Mouse (Mus musculus): ENCODE measurements at regions not wholly inside any gene's neighbourhood (a gene's known extent, or its start where the extent isn't known, plus 50 kb on each side); places are given as distances from the start of the nearest gene placed in this dataset.

DNA sequence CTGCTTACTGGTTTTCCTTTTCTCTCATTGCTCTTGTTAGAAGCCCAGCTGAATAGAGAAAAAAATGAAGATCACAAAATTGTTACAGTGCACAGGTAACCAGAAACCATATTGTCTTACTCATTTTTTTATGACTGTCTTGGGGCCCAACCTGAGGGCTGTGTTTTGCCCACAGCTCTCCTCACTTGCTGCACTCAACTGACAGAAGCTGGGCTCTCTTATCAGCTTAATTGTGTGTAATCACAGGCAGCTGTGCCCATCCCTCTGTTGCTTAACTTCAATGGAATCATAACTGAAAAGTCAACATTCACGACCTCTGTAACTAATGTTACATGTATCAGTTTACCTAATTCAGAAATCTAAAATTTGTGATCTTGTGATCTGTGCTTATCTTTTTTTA, 95.1 kb upstream of the Ankrd50 start:
- no peak for DNase-seq (ENCODE audit: low read depth)

- no peak for DNase-seq (ENCODE audit: low read depth)
These were observed 93.4 kb upstream of the Ankrd50 start for GRCm38 (mm10) chr3:38577890-38578628.

- DNase-seq (ENCODE audit: low read depth), result no peak
These were observed 89.0 kb upstream of the Ankrd50 start for GRCm38 (mm10) chr3:38573594-38573993.

DNA sequence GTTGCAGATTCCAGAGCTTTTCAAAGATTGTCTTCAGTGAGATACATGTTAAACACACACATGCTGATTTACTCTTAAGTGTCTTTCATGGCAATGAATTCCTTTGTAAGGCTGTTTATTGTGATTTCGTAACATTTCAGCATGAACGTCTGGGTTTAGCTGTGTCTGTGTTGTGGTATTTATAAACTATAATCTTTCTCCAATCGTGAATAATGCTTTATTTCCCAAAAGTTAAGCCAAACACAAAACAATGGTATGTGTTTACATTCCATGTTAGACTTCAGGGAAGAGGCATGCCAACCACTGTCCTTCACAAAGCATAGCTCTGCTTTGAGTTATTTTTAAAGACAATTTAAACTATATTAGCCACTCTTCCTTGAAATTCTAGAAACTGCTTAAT, 87.5 kb upstream of the Ankrd50 start:
- no peak for DNase-seq (ENCODE audit: low read depth)

GRCm38 (mm10) chr3:38571224-38571623, 86.6 kb upstream of the Ankrd50 start:
- no peak for DNase-seq (ENCODE audit: low read depth)

DNA sequence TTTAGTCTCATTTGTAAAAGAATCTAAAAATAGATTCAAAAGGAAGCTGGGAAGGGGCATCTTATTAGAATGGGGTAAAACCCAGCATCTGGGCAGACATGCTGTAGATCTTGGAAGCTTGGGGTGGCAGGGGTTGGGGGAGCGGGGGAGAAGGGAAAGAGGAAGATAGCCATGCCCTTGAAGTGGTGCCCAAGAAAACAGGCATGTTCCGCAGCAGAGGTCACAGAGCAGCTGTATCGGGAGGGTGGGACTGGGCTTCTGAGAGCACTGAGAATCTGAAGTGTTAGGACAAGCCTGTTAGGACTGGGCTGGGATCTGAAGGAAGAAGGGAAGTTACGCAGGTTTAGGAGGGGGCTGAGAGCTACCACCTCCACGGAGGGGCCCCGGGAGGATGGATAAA, 84.4 kb upstream of the Ankrd50 start:
- DNase-seq (ENCODE audit: low read depth), result no peak

- DNase-seq (ENCODE audit: low read depth), result no peak
These were observed 83.9 kb upstream of the Ankrd50 start for GRCm38 (mm10) chr3:38568596-38568975.

DNA sequence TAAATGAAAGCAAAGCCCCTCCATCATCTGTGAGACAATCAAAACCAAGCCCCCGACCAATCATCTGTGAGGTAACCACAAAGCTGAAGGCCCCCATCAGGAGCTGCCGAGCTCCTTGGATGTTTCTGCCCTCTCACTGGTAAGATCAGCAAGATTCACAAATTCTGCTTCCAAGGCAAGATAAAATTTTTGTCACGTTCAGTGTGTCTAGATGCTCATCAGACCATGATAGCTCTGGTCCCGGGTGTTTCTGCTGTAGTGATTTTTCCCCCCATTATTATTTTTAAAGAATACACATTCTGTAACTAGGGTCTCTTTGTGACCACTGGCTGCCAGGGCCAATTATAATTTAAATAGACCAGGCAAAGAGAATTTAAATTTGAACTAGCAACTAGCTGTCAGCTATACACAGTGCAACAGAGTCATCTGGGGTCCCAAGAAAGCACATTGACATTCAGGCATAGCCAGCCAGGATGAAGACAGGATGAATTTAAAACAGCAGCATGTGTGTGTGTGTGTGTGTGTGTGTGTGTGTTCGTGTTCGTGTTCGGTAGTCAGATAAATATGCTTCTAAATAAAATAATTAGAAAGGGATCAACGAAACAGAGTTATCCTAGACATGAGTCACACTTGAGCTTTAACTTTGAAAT, 83.4 kb upstream of the Ankrd50 start:
- no peak for DNase-seq (ENCODE audit: low read depth)

- DNase-seq (ENCODE audit: low read depth), result peak; percentile 38
These were observed 81.9 kb upstream of the Ankrd50 start for GRCm38 (mm10) chr3:38566576-38566975.

- no peak for DNase-seq (ENCODE audit: low read depth)
These were observed 80.2 kb upstream of the Ankrd50 start for GRCm38 (mm10) chr3:38564844-38565243.

DNA sequence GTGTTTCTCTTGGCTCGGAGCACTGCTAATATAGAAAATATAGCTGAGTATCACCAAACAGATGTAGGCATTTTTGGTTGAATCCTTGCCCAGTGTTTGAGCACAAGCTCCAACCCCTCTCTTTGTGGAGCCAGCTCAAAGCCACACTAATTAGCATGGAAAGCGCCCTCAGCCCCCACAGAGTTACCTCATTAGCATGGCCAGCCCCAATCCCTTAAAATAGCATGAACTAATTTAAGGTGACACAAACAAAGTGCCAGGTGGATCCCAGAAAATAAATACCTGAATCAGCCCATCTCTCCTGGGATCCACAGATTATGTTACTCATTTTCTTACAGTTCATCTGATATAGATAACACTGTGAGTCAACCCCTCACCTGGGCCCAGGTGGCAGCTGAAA, 79.7 kb upstream of the Ankrd50 start:
- DNase-seq (ENCODE audit: low read depth), result no peak

DNA sequence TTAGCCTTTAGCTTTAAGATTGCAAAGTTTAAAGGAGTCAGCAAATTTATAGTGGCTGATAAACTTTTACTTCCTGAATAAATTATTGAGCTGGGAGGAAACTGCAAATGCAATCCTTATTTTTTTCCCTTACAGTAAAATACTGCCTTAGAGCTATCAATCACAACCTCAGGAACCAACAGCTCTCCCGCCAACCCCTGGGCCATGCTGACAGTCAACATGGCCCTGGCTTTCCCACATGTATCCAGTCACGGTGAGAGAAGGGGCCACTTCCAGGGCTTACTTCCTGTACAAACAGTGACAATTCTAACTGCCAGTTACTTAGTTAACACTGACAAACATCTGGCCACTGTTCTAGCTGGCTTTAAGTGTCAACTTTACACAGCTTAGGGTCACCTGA, 76.5 kb upstream of the Ankrd50 start:
- DNase-seq (ENCODE audit: low read depth), result no peak

DNA sequence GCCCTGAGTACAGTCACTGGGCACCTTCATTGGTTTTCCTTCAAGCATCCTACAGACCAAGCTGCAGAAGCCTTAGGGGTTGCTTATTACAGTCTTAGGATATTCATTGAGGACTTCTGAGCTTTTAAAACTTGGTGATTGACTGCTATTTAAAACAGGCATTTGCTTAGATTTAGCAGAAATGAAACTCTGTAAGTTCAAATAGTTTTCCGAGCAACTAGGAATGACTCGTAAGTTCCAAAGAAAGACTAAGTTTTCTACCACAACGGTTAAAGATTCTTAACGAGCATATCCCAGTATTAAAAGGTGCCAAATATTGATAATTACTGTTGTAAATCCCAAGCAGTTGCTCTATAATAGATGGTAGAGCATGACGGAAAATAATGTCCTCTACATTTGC, 71.3 kb upstream of the Ankrd50 start:
- DNase-seq (ENCODE audit: low read depth), result no peak

GRCm38 (mm10) chr3:38553470-38554043, 68.9 kb upstream of the Ankrd50 start:
- DNase-seq (ENCODE audit: low read depth), result no peak

DNA sequence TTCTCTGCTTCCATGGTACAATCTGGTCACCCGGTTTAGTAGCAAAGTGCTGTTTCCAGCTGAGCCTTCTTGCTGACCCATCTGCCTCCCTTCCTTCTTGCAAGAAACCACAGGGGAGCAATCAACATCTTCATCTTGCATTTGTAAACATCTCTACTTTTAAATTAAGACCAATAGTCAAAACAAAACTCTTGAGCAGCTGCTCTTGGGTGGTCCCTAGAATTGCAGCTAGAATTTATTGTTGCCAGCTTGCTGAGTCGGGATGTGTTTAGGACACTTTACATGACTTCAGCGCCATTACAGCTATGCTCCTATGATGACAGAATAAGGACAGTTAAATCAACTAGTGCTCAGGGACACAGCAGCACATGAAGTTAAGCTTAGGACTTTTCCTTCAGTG, 62.4 kb upstream of the Ankrd50 start:
- no peak for DNase-seq (ENCODE audit: low read depth)

DNA sequence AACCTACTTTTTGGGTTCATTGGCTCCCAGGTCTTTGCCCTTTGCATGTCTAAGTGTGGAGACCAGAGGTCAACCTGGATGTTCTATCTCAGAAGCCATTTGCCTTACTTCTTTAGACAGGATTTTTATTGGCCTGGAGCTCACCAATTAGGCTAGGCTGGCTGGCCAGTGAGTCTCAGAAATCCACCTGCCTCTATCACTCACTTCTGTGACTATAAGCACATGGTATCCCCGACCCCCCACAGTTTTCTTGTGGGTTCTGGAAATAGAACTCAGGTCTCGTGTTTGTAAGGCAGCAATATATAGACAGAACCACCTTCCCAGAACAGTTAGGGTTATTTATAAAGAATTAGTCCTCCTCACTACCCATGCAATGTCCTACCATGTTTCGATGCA, 60.9 kb upstream of the Ankrd50 start:
- DNase-seq (ENCODE audit: low read depth), result no peak

DNA sequence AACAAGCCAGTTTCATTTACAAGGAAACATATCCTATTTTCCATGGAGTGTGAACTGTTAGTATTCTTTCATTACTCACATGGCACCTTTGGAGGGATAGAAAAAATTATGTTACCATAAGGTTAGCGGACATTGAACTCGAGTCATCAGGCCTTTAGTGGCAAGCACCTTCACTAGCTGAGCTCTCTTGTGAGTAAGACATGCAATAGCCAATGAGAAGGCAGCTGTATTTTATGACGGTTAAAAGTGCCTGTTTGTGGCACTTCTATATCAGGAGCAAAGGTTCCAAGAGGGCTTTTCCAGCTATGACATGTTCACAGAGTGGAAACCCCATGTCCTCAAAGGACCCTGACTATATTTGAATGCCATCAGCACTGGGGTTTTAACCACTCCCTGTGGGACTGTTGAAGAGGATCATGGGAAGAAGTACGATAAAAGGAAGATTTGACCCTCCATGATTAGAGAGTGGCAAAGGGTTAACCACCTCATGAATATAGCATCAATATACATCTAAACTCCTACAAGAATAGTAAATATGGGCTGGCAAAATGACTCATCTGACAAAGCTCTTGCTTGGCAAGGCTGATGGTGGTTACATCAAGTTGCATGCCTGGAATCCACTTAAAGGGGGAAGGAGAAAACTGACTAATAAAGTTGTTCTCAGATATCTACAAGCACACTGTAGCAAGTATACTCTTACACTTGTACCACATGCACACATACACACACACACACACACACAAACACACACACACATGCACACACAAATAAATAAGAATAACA, 60.3 kb upstream of the Ankrd50 start:
- DNase-seq (ENCODE audit: low read depth), result no peak

- DNase-seq (ENCODE audit: low read depth), result no peak
These were observed 59.2 kb upstream of the Ankrd50 start for GRCm38 (mm10) chr3:38543816-38544215.

DNA sequence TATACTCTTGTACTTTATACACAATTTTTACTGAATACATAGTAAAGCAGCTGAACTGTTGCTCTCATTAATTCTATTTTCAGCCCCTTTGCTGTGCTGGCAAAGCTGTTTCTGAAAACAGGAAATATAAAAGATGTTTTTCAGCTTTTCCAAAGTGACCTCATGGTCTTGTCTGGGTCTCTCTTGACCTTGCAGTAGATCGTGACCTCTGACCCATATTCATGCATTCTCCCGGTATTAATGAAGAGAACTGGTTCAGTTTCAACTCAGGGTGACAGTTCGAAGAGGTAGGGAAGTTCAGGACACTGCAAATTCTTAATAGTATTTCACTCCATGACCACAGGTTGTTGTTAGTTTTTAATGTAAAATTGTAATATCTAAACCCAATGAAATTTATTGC, 56.7 kb upstream of the Ankrd50 start:
- DNase-seq (ENCODE audit: low read depth), result no peak

DNA sequence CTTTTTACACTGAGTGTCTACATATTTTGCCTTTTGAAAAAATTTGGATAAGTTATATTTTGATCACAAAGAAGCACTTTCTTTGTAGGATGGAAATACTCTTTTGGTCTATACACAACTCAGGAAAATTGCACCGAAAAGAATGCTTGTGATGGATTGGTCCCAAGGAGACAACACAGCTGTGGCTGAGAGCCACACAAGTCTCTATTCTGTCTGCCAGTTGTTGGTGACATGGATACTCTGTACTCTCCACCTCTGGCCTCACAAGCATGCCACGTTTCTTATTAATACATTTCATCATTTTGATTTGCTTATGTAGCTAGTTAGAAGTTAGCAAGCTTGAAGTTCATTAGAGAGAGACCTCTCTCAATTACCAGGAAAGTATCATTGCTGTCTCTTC, 53.7 kb upstream of the Ankrd50 start:
- no peak for DNase-seq (ENCODE audit: low read depth)

- DNase-seq (ENCODE audit: low read depth), result no peak
These were observed 53.1 kb upstream of the Ankrd50 start for GRCm38 (mm10) chr3:38537770-38538169.

Measured in fibroblast of lung, adult 2 months (primary cell).